In the genomic region with DNA sequence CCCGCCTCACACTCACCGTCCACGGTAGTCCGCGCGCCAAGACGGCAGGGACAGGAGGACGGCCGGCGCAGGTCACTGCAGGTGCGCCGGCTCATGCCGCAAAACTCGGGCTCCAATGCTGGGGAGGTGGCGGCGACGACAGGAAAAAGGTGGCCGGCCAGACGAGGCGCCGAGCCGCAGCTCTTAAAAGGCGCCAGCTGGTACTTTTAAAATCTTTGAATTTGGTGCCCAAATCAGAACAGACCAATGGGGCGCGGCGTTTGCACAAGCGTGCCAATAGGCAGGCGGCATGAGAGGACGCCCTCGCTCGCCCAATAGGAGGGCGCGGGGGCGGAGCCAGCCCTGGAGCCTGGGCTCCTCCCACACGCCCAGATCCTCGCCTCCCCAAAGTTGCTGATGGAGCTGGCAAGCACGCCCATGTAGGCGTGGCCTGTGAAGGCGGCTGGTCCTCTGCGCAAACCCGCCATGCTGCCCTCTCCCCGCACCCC, we compare ENCODE assay signal across 8 mouse cellular contexts. TPM values are rescaled to one million over a fixed set of nuclear protein-coding genes. Genes with fewer than 3 reads are reported as not detected.
DNase-seq lines count a peak whose midpoint lies in the region; ATAC-seq and TF ChIP-seq lines count a peak whose summit lies in the region.

A gene (minus strand): TSS at position 358 of the 488 bp plus-strand sequence.

- TF ChIP-seq POLR2A in cortical plate, adult 2 months (IDR thresholded peaks at IDR 0.05; ENCODE audit: extremely low read depth, insufficient read depth, low read length) = no peak

- peak; percentile 88 for ATAC-seq in megakaryocyte-erythroid progenitor cell, adult 5-6 weeks (replicated peaks; ENCODE audit: low FRiP score, low TSS enrichment, poor library complexity, severe bottlenecking)

- H3K4me3 ChIP-seq in cortical plate, adult 2 months (ENCODE audit: insufficient read depth, low read length) = peak within 1 kb of the TSS; percentile 55

- intact Hi-C loops in left cerebral cortex, postnatal 14 days (cut with DNase I) = no loop called here

- no peak for TF ChIP-seq CTCF in cortical plate, adult 2 months (IDR thresholded peaks at IDR 0.05; ENCODE audit: extremely low read depth, insufficient read depth, low read length)

- no peaks in the 10 kb centered on the region; the same call in 1 of the 2 replicates for H3K4me1 ChIP-seq in cortical plate, adult 2 months (ENCODE audit: control insufficient read depth, insufficient read depth, low read length)

- DNase-seq in adrenal gland, adult 18-20 months (ENCODE audit: low spot score in 2 of 2) = peak; percentile 94
- peak; percentile 98 to 99 for DNase-seq in gastrocnemius, adult 8-10 months (ENCODE audit: low spot score in 2 of 2)
- DNase-seq in induced T-regulatory cell, adult 2 months (ENCODE audit: low read depth) = peak; percentile 99
- peak; percentile 98 to 99 for DNase-seq in left cerebral cortex, postnatal 14 days (ENCODE audit: low spot score in 2 of 2)
- DNase-seq in right cerebral cortex, postnatal 36 days (ENCODE audit: low spot score in 2 of 2) = peak; percentile 98 to 99
- DNase-seq in yolk sac, embryonic 10.5 days (ENCODE audit: low spot score) = peak; percentile 98

- peak within 1 kb of the TSS; percentile 51 for H3K27ac ChIP-seq in cortical plate, adult 2 months (ENCODE audit: insufficient read depth, low read length)

RNA-seq across cellular contexts. Expression of the gene that starts here (rescaled TPM):
- total RNA-seq in adrenal gland, adult 18-20 months (2021) = 1 to 10 TPM; 1.8 to 1.9 TPM
- polyA plus RNA-seq in cortical plate, adult 2 months (2012; rRNA removed) = 1.4 and 2.0 TPM in 2 replicates
- under 1 TPM; 0.17 to 0.85 (median 0.34) TPM for total RNA-seq in gastrocnemius, adult 8-10 months (2022)
- total RNA-seq in left cerebral cortex, postnatal 14 days (2021) = 1 to 10 TPM; 1.0 to 1.5 TPM
- total RNA-seq in megakaryocyte-erythroid progenitor cell, adult 5-6 weeks (2014; fragmentation: Nextera tagmentation) = 91.9 and 94.5 TPM in 2 replicates
- total RNA-seq in megakaryocyte-erythroid progenitor cell, adult 5-6 weeks (2017) = 39.0 and 49.5 TPM in 2 replicates

Comparison
In these comparisons a context has a peak if more than half of its experiments do, and no peak if none do; other contexts are left out.
1. Peak in every context shown above with its lines: DNase-seq, ATAC-seq, H3K4me3 ChIP-seq and H3K27ac ChIP-seq.
2. RNA of the gene that starts here (total RNA-seq): 39.0 to 94.5 TPM in megakaryocyte-erythroid progenitor cell, adult 5-6 weeks; 1.8 to 1.9 TPM in adrenal gland, adult 18-20 months, 1.0 to 1.5 TPM in left cerebral cortex, postnatal 14 days and 0.17 to 0.85 TPM in gastrocnemius, adult 8-10 months; every median in the first group is over 10 times any median in the second.
3. Peak in DNase-seq in gastrocnemius, adult 8-10 months; RNA of the gene not detected or under 1 TPM.